Mouse (Mus musculus) brain, embryonic 14.5 days (tissue): ENCODE data around the gene Glt6d1.

Source experiments
- CTCF ChIP-seq: fragments of 200-500 bp; IDR thresholded peaks from 2 replicates; pipeline ENCODE4 v1.5.1; 2012; ENCODE audit warnings: inconsistent platforms, mild to moderate bottlenecking, moderate library complexity, borderline replicate concordance; ENCODE audit not compliant: insufficient read depth, insufficient read length; ENCODE audit errors: extremely low read depth
- POLR2A ChIP-seq: fragments of 200-500 bp; IDR thresholded peaks from 2 replicates; pipeline ENCODE4 v1.6.1; 2012; ENCODE audit warnings: mild to moderate bottlenecking, inconsistent platforms, borderline replicate concordance; ENCODE audit not compliant: poor library complexity, insufficient read depth, insufficient read length, severe bottlenecking; ENCODE audit errors: extremely low read depth

- TF ChIP-seq POLR2A, result no peak
- TF ChIP-seq CTCF, result no peak
Measured at GRCm38 (mm10) chr2:25797635-25798034, 18.0 kb downstream of the Glt6d1 start.
